Mouse (Mus musculus) G1E (cell line): ENCODE data around the gene Fam78a.

ENCODE experiments used
- CTCF ChIP-seq: IDR thresholded peaks from 2 replicates; pipeline ENCODE4 v1.5.1; 2012; ENCODE audit warnings: low read depth, low read length, inconsistent platforms, mixed read lengths
- GATA2 ChIP-seq: IDR thresholded peaks from 2 replicates; pipeline ENCODE4 v1.6.1; 2012; ENCODE audit warnings: low read depth, low read length, inconsistent platforms, borderline replicate concordance

GRCm38 (mm10) chr2:32131866-32132566 is 47.4 kb upstream of the Fam78a start:
- TF ChIP-seq CTCF (no peak), GATA2 (no peak)
